Mouse (Mus musculus): ENCODE measurements around the gene Pde7b.

- TF ChIP-seq CTCF (conservative IDR thresholded peaks at IDR 0.05 in 1 of 2, IDR thresholded peaks at IDR 0.05 in 1 of 2; ENCODE audit: low read depth in 2 of 2, low read length in 2 of 2): no peak
- TF ChIP-seq TCF12 (IDR thresholded peaks at IDR 0.05; ENCODE audit: low read depth, low read length): no peak
- TF ChIP-seq MYC (IDR thresholded peaks at IDR 0.05; ENCODE audit: low read depth, low read length): no peak
- TF ChIP-seq NELFE (IDR thresholded peaks at IDR 0.05; ENCODE audit: low read depth, low read length): no peak
- TF ChIP-seq ETS1 (conservative IDR thresholded peaks at IDR 0.05; ENCODE audit: low read depth, low read length): no peak
Measured at GRCm38 (mm10) chr10:20659268-20659667, 65.6 kb downstream of the Pde7b start.

Data from CH12.LX (cell line).